Mouse (Mus musculus) spleen, postnatal 4 days (tissue): ENCODE data around the gene Pkhd1.
"Not testable (repeated sequence)": the region's sequence is repeated elsewhere in the genome, so short reads cannot be mapped to it uniquely, and the experiment has no call there.

ENCODE experiments used
- DNase-seq, 2 experiments: peaks; one replicate each; pipeline ENCODE4 v3.0.0; 2022; ENCODE audit warnings: low spot score in 2 of 2

The Pkhd1 gene

DNA sequence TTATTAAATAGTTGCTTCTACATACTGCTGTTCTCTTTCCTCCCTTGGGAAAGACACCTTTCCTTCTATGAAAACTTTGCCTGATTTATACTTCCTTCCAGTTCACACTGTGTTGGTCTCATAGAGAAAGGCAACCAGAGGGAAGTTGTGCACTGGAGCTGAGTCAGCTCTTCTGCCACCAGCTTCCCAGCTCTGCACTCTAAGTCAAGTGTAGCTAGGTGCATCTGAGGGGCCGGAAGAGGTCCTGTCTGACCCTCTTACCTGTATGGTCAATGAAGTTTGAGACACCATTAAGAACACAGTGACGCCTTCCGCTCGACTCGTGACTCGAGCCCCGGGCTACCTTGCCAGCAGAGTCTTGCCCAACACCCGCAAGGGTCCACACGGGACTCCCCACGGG, 131.8 kb downstream of the Pkhd1 start:
- DNase-seq, result no peak

DNA sequence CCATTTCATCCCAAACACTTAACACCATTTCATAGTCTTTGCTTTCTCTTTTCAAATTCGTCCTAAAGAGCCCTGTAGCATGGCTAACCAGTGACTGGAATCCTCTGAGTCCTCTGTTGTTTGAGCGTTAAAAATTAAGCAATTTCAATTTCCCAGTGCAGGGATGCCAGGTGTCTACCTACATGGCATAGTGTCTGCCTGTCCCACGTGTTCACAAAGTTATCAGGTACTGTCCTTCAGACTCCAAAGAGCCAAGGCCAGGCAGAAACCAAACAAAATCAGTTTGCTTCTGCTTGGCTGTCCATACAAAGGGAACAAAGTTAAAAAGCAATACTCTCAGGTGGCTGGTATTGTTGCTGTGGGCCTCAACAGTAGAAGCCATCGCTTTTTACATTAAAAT, 136.0 kb downstream of the Pkhd1 start:
- DNase-seq, result no peak

DNA sequence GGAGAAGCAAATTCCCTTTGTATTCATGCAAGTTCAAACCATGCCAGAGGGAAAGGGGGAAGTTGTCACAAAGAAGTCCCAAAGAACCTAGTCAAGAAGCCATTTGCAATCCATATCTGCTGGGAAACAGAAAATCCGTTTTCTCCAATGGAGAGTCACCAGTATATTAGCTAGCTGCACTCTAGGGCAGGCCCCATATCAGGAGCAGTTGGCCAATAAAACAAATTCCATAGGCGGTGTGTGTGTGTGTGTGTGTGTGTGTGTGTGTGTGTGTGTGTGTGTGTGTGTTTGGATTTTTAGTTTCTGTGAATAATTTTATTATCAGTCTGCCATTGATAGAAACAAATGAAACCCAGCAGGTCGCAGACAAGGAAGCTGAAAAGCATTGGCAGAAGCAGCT, 139.2 kb downstream of the Pkhd1 start:
- no peak for DNase-seq

DNA sequence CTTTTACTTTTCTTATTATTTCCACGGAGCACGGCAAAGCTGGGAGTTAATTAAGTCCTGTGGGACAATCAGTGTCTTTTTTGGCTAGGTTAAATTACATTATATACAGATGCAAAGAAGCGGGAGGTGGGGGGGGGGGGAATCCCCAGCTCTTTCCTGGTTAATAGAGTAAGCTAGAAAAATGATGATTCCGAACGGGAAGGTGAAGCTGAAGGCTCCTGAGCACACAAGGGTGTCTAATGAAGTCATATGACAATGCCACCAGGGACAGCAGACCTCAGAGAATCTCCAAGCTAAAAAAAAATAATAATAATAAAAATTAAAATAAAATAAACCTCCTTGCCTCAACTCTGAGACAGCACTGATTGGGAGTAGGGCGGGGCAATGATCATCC, 139.6 kb downstream of the Pkhd1 start:
- DNase-seq, result no peak

DNA sequence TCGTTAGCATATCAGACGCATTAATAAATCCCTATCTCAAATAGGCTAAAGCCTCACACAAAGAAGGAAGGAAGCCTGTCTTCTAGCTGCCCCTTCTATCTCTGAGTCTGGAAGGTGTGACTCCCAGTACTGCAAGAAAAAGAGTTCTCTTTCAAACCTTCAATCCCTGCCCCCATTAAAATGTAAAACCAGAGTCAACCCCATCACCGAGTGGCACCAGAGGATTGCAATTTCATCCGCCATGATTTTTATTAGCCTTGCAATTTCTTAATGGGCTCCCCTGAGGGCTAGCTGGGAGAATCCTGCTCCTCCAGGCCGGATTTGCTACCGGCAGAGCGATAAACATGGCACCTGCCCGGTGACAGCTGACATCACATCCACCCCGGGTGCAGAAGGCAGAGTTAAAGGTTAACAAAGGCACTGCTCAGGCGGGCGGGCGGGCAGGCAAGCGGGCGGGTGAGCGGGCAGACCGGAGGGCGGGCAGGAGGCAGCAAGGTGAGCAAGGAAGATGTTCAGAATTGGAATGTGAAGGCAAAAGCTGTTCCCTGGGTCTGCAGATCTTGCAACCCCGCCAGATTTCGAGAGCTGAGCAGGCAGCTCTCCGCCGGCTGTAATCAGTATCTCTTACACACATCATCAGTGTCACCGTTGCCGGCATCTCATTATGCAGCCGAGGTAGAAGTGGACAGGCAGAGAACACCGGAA, 140.2 kb downstream of the Pkhd1 start:
- DNase-seq, result no peak

DNA sequence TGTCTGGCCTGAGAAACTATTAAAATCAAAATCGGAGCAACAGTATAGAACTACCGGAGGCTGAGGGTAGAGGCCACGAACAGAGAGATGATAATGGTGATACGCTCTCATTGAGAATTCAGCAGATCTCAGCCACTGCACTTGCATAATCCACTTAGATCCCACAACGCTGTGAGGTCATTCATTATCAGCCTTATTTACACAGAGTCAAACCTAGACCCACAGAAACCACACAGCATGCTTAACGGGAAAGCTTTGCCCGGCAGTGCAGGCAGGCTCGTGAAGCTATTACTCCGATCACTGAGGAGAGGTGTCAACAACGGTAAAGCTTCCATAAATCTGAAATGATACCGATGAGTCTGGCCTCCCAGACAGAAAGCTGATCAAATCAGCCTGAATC, 147.1 kb downstream of the Pkhd1 start:
- DNase-seq, result no peak

DNA sequence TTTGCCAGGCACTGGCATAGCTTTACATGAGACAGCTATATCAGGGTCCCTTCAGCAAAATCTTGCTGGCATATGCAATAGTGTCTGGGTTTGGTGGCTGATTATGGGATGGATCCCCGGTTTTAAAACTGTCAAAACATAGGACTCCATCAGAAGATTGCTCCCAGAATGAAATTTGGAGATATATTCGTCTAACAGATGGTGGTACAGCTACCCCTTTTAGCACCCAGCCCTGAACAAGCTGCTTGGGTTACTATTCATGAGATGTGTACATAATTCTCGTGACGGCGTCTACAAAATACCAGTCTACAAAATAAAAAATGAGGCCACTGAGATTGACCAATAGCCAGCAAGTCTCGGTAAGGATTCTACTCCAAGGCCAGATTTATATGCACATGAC, 147.5 kb downstream of the Pkhd1 start:
- DNase-seq, result no peak

DNA sequence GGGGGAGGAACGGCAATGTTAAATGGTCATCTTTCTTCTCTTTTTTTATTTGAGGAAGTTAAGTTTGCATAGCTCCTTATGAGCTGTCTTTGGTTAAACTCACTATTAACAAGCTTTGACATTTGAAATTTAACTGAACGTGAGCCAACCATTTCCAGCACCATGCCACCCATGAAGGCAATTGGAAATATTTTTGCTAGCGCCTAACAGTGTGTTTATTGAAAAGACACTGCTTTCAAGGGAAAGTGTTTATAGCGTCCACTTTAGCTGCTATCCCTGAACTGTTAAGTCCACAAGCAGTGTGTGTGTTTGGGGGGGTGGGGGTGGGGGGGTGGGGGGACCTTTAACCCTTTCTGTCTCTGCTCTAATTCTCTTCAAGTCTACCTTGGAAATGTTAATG, 151.4 kb downstream of the Pkhd1 start:
- no peak for DNase-seq

DNA sequence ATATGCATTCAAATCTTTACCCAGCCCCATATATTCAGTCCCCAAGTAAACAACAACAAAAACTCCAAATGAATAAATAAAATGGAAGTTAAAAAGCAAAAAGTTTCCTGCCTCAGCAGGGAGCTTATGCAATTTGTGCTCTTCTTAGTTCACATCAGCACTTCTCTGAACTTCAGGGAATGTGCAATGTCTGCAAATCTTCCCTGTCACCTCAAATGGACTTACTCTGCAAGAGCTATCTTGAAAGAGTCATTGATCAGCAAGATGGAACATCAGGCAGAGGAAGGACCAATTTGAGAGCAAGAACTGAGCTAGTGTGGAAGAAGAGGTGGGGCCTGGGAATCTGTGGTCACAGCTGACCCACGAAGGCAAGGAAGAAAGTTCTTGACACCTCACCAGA, 163.2 kb downstream of the Pkhd1 start:
- DNase-seq, result no peak

DNA sequence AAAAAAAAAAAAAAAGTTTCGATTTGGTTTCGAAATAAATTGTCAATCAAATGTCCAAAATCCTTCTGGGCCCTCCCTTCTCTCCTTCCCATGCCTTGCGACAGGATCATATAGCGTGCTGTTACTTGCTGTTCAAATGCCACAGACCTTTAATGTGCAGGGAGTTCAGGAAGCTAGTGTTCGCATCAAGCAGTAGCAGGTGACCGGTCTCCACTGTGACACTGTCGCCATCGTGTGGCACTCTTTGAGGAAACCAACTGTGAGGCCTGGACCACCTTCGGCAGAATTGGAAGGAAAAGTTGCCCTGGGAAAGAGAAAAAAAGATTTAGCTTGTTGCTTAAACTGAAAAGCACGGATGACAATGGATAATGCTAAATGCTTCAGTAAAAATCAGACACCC, 167.8 kb downstream of the Pkhd1 start:
- no peak for DNase-seq

DNA sequence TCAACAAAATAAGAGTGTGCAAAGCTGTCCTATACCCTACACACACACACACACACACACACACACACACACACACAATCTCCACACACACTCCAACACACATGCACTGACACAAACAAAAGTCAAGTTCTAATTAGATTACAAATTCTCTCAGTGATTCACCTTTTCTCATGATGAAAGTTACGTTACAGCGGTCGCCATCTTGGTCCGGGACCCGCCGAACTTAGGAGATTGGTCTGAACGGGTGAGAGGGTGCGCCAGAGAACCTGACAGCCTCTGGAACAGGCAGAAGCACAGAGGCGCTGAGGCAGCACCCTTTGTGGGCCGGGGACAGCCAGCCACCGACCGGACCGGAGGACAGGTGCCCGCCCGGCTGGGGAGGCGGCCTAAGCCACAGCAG, 185.8 kb downstream of the Pkhd1 start:
- not testable (repeated sequence) for DNase-seq

DNA sequence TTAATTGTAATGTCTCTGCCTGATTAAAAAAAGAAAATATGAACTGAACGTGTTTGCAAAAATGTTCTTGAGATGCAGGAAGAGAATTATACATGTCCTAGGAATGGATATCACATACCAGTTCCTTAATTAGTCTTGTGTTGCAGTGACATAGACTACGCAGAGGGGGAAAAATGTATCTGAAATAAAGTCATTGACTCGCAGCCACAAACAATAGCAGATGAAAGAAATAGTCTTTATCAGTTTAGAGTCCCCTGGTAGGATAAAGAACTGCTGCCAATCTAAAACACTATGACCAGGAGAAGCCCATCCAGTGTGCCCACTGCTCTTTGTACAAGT, 188.8 kb downstream of the Pkhd1 start:
- no peak for DNase-seq

DNA sequence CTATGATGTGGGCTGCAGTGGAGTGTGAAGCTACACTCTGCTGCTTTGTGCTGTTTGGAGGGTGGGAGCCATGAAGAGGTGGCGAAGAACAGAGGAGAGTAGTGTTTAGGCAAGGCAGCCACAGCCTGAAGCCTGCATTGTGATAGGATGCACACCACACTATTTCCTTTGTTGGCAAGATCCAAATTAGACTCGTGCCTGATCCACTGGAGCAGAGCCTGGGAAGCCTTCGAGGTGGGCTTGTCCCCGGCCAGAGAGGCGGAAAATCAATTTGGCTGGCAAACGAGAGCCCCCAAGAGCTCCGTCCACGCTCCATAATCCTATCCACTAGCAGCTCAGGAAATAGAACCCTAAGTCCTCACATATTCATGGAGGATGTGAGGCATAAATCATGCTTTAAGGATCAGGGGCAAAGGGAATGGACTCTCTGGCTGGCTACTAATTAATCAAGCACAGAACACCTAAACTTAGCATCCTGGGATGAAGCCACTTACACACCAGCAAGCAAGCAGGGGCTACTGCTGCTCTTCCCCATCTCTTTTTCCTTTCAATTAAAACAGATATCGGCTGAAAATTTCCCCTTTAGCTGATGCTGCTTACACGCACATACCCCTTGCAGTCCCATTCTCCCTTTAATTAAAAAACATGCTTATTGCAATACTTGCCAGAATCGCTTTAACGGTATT, 189.4 kb downstream of the Pkhd1 start:
- DNase-seq, result no peak

DNA sequence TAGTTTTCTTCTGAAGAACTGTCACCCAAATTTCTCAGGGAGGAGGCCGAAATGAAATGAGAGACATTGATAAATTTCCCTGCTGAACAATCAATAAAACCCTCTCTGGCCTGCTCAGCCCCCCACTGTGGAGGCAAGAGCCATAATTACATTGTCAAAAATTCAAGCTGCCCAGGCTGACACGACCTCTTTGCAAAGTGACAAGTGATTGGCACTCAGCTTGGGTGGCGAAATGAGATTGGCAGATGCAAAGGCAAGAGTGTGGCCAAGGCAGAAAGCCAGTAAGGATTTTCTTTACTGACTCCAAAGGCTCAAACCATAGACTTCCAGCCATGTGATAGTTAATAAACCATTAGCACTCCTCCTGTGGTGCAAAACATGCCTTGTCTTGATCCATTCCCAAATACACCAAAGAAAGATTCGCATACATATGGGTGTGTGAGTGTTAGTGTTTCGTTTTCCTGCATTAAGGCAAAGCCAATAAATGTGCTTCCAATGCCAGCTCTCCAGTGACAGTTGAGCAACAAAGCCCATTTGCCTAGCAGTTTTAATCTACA, 208.4 kb downstream of the Pkhd1 start:
- no peak for DNase-seq

DNA sequence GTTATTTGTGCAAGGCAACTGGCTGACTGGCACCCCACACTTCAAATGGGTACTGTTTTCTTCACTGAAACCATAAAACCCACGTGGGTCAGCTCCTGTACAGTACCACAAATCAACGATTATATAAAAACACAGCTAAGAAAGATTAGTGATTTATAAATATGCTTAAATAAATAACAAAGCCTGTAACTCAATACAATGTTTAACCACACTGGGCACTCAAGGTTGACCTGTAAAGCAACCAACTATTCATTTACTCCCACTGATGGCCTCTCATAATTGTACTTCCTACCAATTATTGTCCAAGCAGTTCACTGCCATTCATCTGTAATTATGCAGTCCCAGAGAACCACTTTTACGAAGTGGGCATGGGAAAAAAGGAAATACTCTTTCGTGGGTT, 219.5 kb downstream of the Pkhd1 start:
- DNase-seq, result no peak

DNA sequence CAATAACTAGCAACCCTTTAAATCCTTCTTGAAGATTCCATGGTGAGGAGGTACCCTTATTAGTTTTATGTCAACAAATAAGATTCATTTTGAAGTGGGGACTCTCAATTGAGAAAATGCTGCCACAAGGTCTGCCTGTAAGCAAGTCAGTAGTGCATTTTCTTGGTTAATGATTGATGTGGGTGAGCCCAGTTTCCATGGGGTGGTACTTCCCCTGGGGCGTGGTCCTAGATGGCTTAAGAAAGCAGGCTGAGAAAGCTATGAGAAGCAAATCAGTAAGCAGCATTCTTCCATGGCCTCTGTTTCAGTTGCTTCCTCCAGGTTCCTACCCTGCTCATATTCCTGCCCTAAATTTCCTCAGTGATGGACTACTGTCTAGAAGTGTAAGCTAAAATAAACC, 253.4 kb downstream of the Pkhd1 start:
- no peak for DNase-seq

DNA sequence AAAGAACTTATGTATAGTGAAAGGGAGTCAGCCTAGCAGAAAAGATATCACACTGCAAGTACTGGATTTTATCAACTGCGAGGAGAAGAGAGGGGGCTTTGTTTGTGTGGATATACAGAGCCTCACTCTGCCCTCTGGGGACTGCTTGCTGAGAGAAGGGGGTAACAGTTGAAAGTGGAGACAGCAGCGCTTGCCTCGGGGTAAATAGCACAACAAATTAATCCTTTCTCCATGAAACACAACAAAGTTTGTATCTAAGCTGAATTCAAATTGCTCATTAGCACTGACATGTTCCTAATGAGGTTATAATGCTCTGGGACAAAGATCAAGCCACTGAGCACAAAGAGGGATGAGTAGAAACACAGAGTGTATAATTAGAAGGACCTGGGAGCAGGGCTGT, 273.2 kb downstream of the Pkhd1 start:
- no peak for DNase-seq

DNA sequence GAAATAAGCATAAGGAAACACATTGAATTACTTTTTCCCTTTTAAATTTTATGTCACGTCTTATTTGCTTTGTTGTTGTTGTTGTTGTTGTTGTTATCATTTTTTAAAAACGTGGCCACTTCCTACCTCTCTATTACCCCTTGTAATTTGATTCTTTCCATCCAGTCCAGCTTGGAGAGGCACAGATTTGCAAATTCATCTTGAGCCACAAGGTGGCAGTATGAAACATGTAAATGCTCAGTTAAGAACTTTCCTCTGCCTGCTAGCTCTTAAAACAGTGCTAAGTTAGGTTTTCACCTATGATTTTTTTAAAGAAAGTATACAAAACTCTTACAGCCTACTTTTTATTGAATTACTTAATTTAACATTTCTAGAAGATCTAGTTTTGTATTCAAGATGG, 306.4 kb downstream of the Pkhd1 start:
- no peak for DNase-seq

DNA sequence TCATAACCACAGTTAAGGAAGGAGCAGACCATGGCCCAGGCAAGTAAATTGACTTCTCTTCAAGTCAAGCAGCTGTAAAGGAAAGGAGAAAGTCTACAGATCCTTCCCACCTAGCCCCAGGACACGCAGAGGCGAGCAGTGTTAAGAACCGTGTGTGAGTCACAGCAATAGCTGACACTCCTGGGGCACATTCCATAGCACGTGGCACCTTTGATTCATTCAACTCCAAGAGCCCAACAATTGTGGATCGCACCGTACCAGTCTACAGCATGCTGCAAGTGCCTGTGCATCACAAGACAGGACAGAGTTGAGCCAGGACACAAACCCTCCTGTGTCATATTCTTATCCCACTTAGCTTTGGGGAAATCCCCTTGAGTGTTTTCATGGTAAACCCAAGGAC, 306.9 kb downstream of the Pkhd1 start:
- no peak for DNase-seq

DNA sequence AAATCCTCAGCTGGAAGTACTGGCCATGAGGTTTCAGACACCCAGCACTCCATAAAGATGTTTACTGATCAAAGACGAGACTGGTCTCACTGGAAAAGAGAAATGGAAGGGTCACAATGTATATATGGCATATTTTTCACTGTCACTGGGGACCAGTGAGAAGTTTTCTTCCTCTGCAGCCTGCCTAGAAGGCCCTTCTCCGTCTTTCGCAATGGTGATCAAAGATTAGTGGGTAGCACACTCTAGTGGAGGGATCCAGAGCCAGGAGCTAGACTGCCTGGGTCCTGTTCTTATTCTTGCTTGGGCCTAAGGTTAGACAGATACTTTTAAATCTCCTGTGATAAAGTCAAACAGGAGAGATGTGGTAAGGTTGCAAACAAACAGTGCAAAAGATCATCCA, 311.7 kb downstream of the Pkhd1 start:
- no peak for DNase-seq

DNA sequence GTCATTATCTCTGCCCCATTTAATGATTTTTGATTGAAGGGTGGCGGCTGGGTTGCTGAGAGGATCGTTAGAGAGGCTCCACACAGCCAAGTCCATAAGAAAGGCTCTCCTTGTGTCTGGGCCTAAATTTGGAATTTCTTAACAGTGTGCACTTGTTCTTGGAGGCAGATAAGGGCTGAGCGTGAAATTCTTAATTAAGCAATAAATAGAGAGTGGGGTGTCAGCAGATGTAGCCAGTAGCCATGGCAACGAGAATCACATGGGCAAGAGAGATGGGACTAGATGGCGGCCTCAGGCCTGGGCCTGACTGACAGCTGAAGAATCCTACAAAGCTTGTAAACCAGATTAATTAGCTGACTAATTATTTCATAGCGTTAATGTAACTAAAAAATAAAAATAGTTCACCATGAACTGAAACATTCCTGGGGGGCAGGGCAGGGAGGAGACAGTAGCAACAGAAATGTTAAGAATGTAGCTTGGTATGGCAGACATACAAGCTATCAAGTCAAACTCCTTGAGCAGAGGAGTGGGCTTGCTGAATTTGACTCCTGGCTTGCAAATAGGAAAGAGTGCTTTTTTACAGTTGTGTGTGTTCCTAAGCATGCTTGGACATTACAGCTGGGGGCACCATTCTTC, 314.8 kb downstream of the Pkhd1 start:
- DNase-seq, result no peak

DNA sequence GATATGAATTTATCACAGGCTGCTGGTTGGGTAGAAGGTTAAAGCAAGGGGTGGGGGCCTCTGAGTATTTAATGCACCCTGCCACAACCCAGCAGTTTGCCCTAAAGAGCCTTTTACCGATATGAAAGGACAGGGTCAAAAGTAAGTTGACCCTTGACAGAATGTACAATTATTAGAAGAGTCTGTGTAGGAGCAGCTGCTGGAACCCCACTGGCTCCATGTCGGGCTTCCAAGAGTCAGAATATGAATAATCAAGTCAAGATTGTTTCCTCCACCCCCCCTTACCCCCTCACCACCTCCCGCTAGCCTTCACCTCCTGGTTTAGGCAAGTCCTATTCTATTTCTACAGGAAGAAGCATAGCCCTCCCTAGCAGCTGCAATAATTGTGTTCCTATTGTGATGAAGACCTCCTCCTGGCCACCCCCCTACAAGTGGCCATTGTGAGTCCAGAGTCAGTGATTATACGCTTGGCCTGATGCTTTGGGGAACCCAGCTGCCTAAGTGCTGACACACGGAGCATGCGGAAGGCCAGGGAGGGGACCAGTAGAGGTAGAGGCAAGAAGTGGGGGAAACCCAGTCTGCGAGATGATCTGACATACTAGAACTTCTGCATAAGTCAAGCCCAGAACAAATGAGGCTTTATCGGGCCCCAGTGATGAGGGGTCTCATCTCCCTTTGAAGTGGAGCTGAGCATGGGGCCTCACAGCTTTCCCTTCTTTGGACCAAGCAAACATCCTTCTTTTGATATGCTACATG, 315.5 kb downstream of the Pkhd1 start:
- DNase-seq, result no peak
